In genomic region chr5:37242360-37243168, GRCm38 (mm10) we compare ENCODE assay signal across 7 mouse cellular contexts. TPM values are rescaled to one million over a fixed set of nuclear protein-coding genes. Genes with fewer than 3 reads are reported as not detected.
DNase-seq lines count a peak whose midpoint lies in the region; ATAC-seq and TF ChIP-seq lines count a peak whose summit lies in the region.

No protein-coding gene starts in this region.

- no peak for ATAC-seq in lung, embryonic 14.5 days (ENCODE audit: insufficient read depth)
- ATAC-seq in embryonic facial prominence, embryonic 11.5 days (replicated peaks; ENCODE audit: insufficient number of reproducible peaks, low FRiP score, low TSS enrichment, low read depth): no peak
- no peak for ATAC-seq in neural tube, embryonic 15.5 days (ENCODE audit: low FRiP score)

- DNase-seq in lung, embryonic 14.5 days: peak; percentile 5
- DNase-seq in lung, adult 2 months: no peak
- no peak for DNase-seq in embryonic facial prominence, embryonic 11.5 days (ENCODE audit: low spot score)
- DNase-seq in induced T-regulatory cell, adult 2 months (ENCODE audit: low read depth): peak; percentile 7
- DNase-seq in gastrocnemius, postnatal 25 days: no peak
- DNase-seq in thymus, adult 18-20 months: no peak

- H3K27me3 ChIP-seq in lung, embryonic 14.5 days (ENCODE audit: insufficient read depth, low read length): peaks cover 71% of the 10 kb centered on the region
- peaks cover 50% of the 10 kb centered on the region for H3K27me3 ChIP-seq in embryonic facial prominence, embryonic 11.5 days (ENCODE audit: control insufficient read depth, insufficient read depth, low read length)
- 0 out of 2 replicates have a peak, but pooled peaks cover 5% of the 10 kb centered on the region for H3K27me3 ChIP-seq in neural tube, embryonic 15.5 days (replicated peaks)

- H3K4me3 ChIP-seq in lung, embryonic 14.5 days (ENCODE audit: low read depth, low read length): peak overlapping the region; percentile 29
- H3K4me3 ChIP-seq in lung, adult 2 months (replicated peaks; ENCODE audit: extremely low read depth, low read depth, low read length): no peak overlapping the region
- H3K4me3 ChIP-seq in embryonic facial prominence, embryonic 11.5 days (ENCODE audit: low read depth, low read length): peak overlapping the region; percentile 41
- peak overlapping the region; percentile 62 for H3K4me3 ChIP-seq in neural tube, embryonic 15.5 days (replicated peaks)

- 11% methylated on average over 44 of the region's 44 CpGs for WGBS in lung, embryonic 14.5 days
- 13% methylated on average over 44 of the region's 44 CpGs for WGBS in lung, adult 2 months
- WGBS in embryonic facial prominence, embryonic 11.5 days: 11% methylated on average over 42 of the region's 44 CpGs
- 5% methylated on average over 43 of the region's 44 CpGs for WGBS in neural tube, embryonic 15.5 days

- no peak for TF ChIP-seq POLR2A in lung, adult 2 months (IDR thresholded peaks at IDR 0.05; ENCODE audit: borderline replicate concordance, extremely low read depth, low read depth, low read length)

- H3K9ac ChIP-seq in lung, embryonic 14.5 days: no peak overlapping the region
- peak overlapping the region; percentile 18 for H3K9ac ChIP-seq in embryonic facial prominence, embryonic 11.5 days (replicated peaks; ENCODE audit: low read length)
- peak overlapping the region; percentile 78 for H3K9ac ChIP-seq in neural tube, embryonic 15.5 days (replicated peaks)

- H3K4me2 ChIP-seq in lung, embryonic 14.5 days: peak overlapping the region; percentile 63
- peak overlapping the region; percentile 78 for H3K4me2 ChIP-seq in embryonic facial prominence, embryonic 11.5 days (ENCODE audit: low read depth, low read length)
- H3K4me2 ChIP-seq in neural tube, embryonic 15.5 days: peak overlapping the region; percentile 90

- H3K4me1 ChIP-seq in lung, embryonic 14.5 days (ENCODE audit: insufficient read depth): no peaks in the 10 kb centered on the region
- no peaks in the 10 kb centered on the region; the same call in 1 of the 2 replicates for H3K4me1 ChIP-seq in lung, adult 2 months (ENCODE audit: control insufficient read depth, insufficient read depth, low read length)
- H3K4me1 ChIP-seq in embryonic facial prominence, embryonic 11.5 days (ENCODE audit: control insufficient read depth, insufficient read depth, low read length): peaks cover 7% of the 10 kb centered on the region
- peaks cover 59% of the 10 kb centered on the region for H3K4me1 ChIP-seq in neural tube, embryonic 15.5 days

- H3K36me3 ChIP-seq in lung, embryonic 14.5 days (ENCODE audit: insufficient read depth): no peaks in the 10 kb centered on the region
- H3K36me3 ChIP-seq in embryonic facial prominence, embryonic 11.5 days (replicated peaks; ENCODE audit: control insufficient read depth, insufficient read depth, low read depth, low read length): no peaks in the 10 kb centered on the region
- no peaks in the 10 kb centered on the region for H3K36me3 ChIP-seq in neural tube, embryonic 15.5 days

- H3K27ac ChIP-seq in lung, embryonic 14.5 days (ENCODE audit: low read depth): no peak overlapping the region
- H3K27ac ChIP-seq in embryonic facial prominence, embryonic 11.5 days (replicated peaks; ENCODE audit: low read depth, low read length): no peak overlapping the region
- H3K27ac ChIP-seq in neural tube, embryonic 15.5 days (replicated peaks): peak overlapping the region; percentile 96

- TF ChIP-seq CTCF in lung, embryonic 14.5 days (IDR thresholded peaks at IDR 0.05; ENCODE audit: low read depth): no peak
- TF ChIP-seq CTCF in lung, adult 2 months (IDR thresholded peaks at IDR 0.05; ENCODE audit: insufficient read depth, low read length): no peak

- H3K9me3 ChIP-seq in lung, embryonic 14.5 days (ENCODE audit: low read depth, low read length): no peaks in the 10 kb centered on the region
- no peaks in the 10 kb centered on the region for H3K9me3 ChIP-seq in embryonic facial prominence, embryonic 11.5 days (replicated peaks; ENCODE audit: control insufficient read depth, low read length)
- no peaks in the 10 kb centered on the region for H3K9me3 ChIP-seq in neural tube, embryonic 15.5 days (replicated peaks)

RNA-seq across cellular contexts. Expression of gene Crmp1, which starts 0.8 kb away (rescaled TPM):
- 14.5 and 15.6 TPM in 2 replicates for polyA plus RNA-seq in lung, embryonic 14.5 days (2014; fragmentation: Nextera tagmentation; extraction: Ambion mirVana)
- polyA plus RNA-seq in lung, adult 2 months (2012; rRNA removed): 0.50 and 0.83 TPM in 2 replicates
- polyA plus RNA-seq in embryonic facial prominence, embryonic 11.5 days (2014; fragmentation: Nextera tagmentation; extraction: Ambion mirVana): 82.9 and 96.6 TPM in 2 replicates
- polyA plus RNA-seq in neural tube, embryonic 15.5 days (2015; fragmentation: Nextera tagmentation; extraction: Ambion mirVana): 679 and 807 TPM in 2 replicates
- under 1 TPM in 1 of 2 experiments, not detected in 1; 0.19 TPM for total RNA-seq in gastrocnemius, postnatal 25 days (2021)

Comparison
In these comparisons a context has a peak if more than half of its experiments do, and no peak if none do; other contexts are left out.
1. DNase-seq: peak in lung, embryonic 14.5 days (single experiment) and induced T-regulatory cell, adult 2 months (single experiment); none in lung, adult 2 months (single experiment), embryonic facial prominence, embryonic 11.5 days (single experiment), gastrocnemius, postnatal 25 days (single experiment) and thymus, adult 18-20 months (0 of 2).
2. Peak in every context shown above with its lines, with median percentiles within 50 percentile points of each other: H3K4me2 ChIP-seq.